Mouse (Mus musculus): ENCODE results near the gene Qrich2. TPM values are rescaled to one million over a fixed set of nuclear protein-coding genes. Genes with fewer than 3 reads are reported as not detected.

Qrich2 gene
- total and polyA plus RNA-seq, 3 experiments = 0.11 TPM; not detected in 2

DNA sequence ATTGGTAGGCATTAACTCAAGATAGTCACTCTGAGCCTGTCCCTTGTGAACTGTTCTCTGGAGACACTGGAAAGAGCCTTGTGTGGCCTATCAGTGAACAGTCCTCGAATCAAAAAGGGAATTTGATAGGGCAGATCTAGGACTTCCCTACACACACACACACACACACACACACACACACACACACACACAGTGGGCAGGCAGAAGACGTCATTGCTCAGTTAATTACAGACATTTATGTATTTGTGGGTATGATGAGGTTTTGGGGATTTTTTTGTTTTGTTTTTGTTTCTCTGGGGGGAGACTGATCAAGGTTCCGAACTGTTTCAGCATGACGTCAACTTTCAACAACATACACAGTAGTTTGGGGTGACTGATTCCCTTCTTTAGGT lies 52.4 kb downstream of the Qrich2 start:
- no peaks in the 10 kb centered on the region for H3K27me3 ChIP-seq (ENCODE audit: control insufficient read depth in 1 of 2, insufficient read depth in 2 of 2, low read length in 2 of 2)
- H3K27ac ChIP-seq (ENCODE audit: control insufficient read depth, low read depth, low read length) = peak overlapping the region; percentile 18; the same call in 1 of the 2 replicates
- H3K36me3 ChIP-seq (ENCODE audit: control insufficient read depth in 1 of 2, insufficient read depth in 2 of 2, low read length in 2 of 2) = peaks cover 0 to 27% of the 10 kb centered on the region in 2 experiments; a peak in 2 of 4 replicates
- H3K4me3 ChIP-seq (ENCODE audit: control insufficient read depth in 1 of 2, insufficient read depth in 1 of 2, low read depth in 2 of 2, low read length in 2 of 2) = peak overlapping the region; percentile 37 to 38
- 0 out of 4 replicates have a peak, but pooled peaks of 1 of the 2 experiments have one; percentile 5 for TF ChIP-seq EP300 (IDR thresholded peaks at IDR 0.05; ENCODE audit: low read depth in 1 of 2, low read length in 2 of 2)
- TF ChIP-seq ZNF384 (IDR thresholded peaks at IDR 0.05; ENCODE audit: low read depth, low read length) = no peak
- no peak for TF ChIP-seq TAL1 (IDR thresholded peaks at IDR 0.05; ENCODE audit: low read length)
- TF ChIP-seq GATA1 (IDR thresholded peaks at IDR 0.05; ENCODE audit: low read depth, low read length) = 0 out of 2 replicates have a peak, but pooled peaks have one; percentile 20
- TF ChIP-seq ELF1 (IDR thresholded peaks at IDR 0.05; ENCODE audit: low read depth, low read length) = peak; percentile 22; the same call in 1 of the 2 replicates
- TF ChIP-seq ETS1 (IDR thresholded peaks at IDR 0.05; ENCODE audit: low read depth, low read length) = peak; percentile 68
- TF ChIP-seq SIN3A (IDR thresholded peaks at IDR 0.05; ENCODE audit: low read length) = peak; percentile 57
- 0 out of 2 replicates have a peak, but pooled peaks have one; percentile 9 for TF ChIP-seq TBP (IDR thresholded peaks at IDR 0.05; ENCODE audit: low read depth, low read length)
- H3K79me2 ChIP-seq (ENCODE audit: control insufficient read depth, insufficient read depth, low read length, poor library complexity) = peaks cover 4% of the 10 kb centered on the region; the same call in 1 of the 2 replicates
- peak; percentile 86 for DNase-seq (ENCODE audit: low read depth, low spot score)
- peaks cover 10 to 31% of the 10 kb centered on the region in 2 experiments for H3K4me1 ChIP-seq (ENCODE audit: control insufficient read depth in 1 of 2, insufficient read depth in 2 of 2, low read length in 2 of 2)
- no peaks in the 10 kb centered on the region for H3K9me3 ChIP-seq (replicated peaks; ENCODE audit: insufficient read depth, low read length)
- peak overlapping the region; percentile 55 for H3K9ac ChIP-seq (ENCODE audit: control insufficient read depth, low read depth, low read length, poor library complexity, severe bottlenecking)

DNA sequence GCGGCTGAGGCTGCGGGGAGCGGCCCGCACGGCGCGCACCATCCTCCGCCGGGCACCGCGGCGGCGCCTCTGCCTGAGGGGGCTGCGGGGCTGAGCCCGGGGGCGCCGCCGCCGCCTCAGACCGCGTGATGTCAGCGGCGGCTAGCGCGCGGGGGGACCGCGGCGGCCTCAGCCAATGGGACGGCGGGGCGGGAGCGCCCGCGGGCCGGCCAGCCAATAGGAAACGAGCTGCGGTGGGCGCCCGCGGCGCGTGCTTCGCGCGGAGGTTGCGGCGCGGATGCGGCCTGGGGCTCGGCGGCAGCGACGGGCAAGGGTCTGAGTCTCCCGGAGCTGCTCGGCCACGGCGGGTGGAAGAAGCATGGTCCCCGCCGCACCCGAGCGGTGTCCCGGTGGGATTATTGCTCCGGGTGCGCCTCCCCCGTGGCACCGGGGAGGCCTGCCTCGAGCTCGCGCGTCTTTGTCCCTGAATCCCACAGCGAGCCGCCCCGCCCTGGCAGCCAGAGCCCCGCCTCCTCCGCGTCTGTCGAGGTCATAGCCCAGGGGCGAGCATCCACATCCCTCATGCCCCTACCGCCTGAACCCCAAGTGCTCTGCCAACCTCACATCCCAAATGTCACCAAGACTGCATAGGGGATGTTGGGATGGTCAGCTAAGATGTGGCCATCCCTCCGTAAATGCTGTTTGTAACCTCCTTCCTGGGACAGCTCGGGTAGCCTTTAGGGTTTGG lies 53.0 kb downstream of the Qrich2 start, which contains the start of gene Rnf157:
TSS of gene Rnf157 (minus strand) at position 129 of the 727 bp plus-strand sequence.
- H3K36me3 ChIP-seq (ENCODE audit: control insufficient read depth in 1 of 2, insufficient read depth in 2 of 2, low read length in 2 of 2) = peaks cover 0 to 27% of the 10 kb centered on the region in 2 experiments; a peak in 2 of 4 replicates
- peak within 1 kb of the TSS; percentile 64 to 80 for H3K4me3 ChIP-seq (ENCODE audit: control insufficient read depth in 1 of 2, insufficient read depth in 1 of 2, low read depth in 2 of 2, low read length in 2 of 2)
- DNase-seq (ENCODE audit: low read depth, low spot score) = peak; percentile 88
- peaks cover 4% of the 10 kb centered on the region; the same call in 1 of the 2 replicates for H3K79me2 ChIP-seq (ENCODE audit: control insufficient read depth, insufficient read depth, low read length, poor library complexity)
- H3K4me1 ChIP-seq (ENCODE audit: control insufficient read depth in 1 of 2, insufficient read depth in 2 of 2, low read length in 2 of 2) = peaks cover 10 to 30% of the 10 kb centered on the region in 2 experiments
- H3K9me3 ChIP-seq (replicated peaks; ENCODE audit: insufficient read depth, low read length) = no peaks in the 10 kb centered on the region
- H3K27ac ChIP-seq (ENCODE audit: control insufficient read depth, low read depth, low read length) = peak within 1 kb of the TSS; percentile 18; the same call in 1 of the 2 replicates
- H3K27me3 ChIP-seq (ENCODE audit: control insufficient read depth in 1 of 2, insufficient read depth in 2 of 2, low read length in 2 of 2) = no peaks in the 10 kb centered on the region
- no peak for TF ChIP-seq MYC (IDR thresholded peaks at IDR 0.05; ENCODE audit: low read depth, low read length)
- no peak; the same call in 1 of the 2 replicates for TF ChIP-seq ETS1 (IDR thresholded peaks at IDR 0.05; ENCODE audit: low read depth, low read length)
- TF ChIP-seq MXI1 (IDR thresholded peaks at IDR 0.05; ENCODE audit: low read depth, low read length) = peak; percentile 71
- TF ChIP-seq JUND (IDR thresholded peaks at IDR 0.05; ENCODE audit: low read depth, low read length) = no peak
- peak; percentile 80; the same call in 1 of the 2 replicates for TF ChIP-seq MAZ (IDR thresholded peaks at IDR 0.05; ENCODE audit: low read depth, low read length)
- TF ChIP-seq ZMIZ1 (IDR thresholded peaks at IDR 0.05; ENCODE audit: low read depth, low read length) = no peak
- TF ChIP-seq NELFE (IDR thresholded peaks at IDR 0.05; ENCODE audit: low read depth, low read length) = peak; percentile 59
- 0 out of 4 replicates have a peak, but pooled peaks have one; percentile 3 to 13 for TF ChIP-seq EP300 (IDR thresholded peaks at IDR 0.05; ENCODE audit: low read depth in 1 of 2, low read length in 2 of 2)
- TF ChIP-seq MAX (IDR thresholded peaks at IDR 0.05; ENCODE audit: low read length) = peak; percentile 91
- no peak for TF ChIP-seq BHLHE40 (IDR thresholded peaks at IDR 0.05; ENCODE audit: borderline replicate concordance, low read depth, low read length)
- no peak for TF ChIP-seq UBTF (IDR thresholded peaks at IDR 0.05; ENCODE audit: borderline replicate concordance, insufficient read depth, low read depth, low read length)
- TF ChIP-seq POLR2AphosphoS2 (IDR thresholded peaks at IDR 0.05; ENCODE audit: low read length) = no peak
- TF ChIP-seq ZC3H11A (IDR thresholded peaks at IDR 0.05; ENCODE audit: low read depth, low read length) = no peak
- TF ChIP-seq NRF1 (IDR thresholded peaks at IDR 0.05; ENCODE audit: insufficient read depth, low read depth, low read length, poor library complexity, severe bottlenecking) = no peak
- peak; percentile 50 to 84; a peak in 3 of 4 replicates for TF ChIP-seq POLR2A (IDR thresholded peaks at IDR 0.05; ENCODE audit: control insufficient read depth in 1 of 2, insufficient read depth in 1 of 2, low read depth in 1 of 2, low read length in 2 of 2, poor library complexity in 1 of 2)
- TF ChIP-seq E2F4 (IDR thresholded peaks at IDR 0.05; ENCODE audit: borderline replicate concordance, low read depth, low read length) = no peak; the same call in 1 of the 2 replicates
- TF ChIP-seq USF1 (IDR thresholded peaks at IDR 0.05; ENCODE audit: low read depth, low read length) = peak; percentile 28; the same call in 1 of the 2 replicates
- TF ChIP-seq HCFC1 (IDR thresholded peaks at IDR 0.05; ENCODE audit: low read depth, low read length) = peak; percentile 55; the same call in 1 of the 2 replicates
- 0 out of 2 replicates have a peak, but pooled peaks have one; percentile 23 for TF ChIP-seq TCF12 (IDR thresholded peaks at IDR 0.05; ENCODE audit: low read depth, low read length)
- TF ChIP-seq SIN3A (IDR thresholded peaks at IDR 0.05; ENCODE audit: low read length) = peak; percentile 58; the same call in 1 of the 2 replicates
- peak within 1 kb of the TSS; percentile 83 for H3K9ac ChIP-seq (ENCODE audit: control insufficient read depth, low read depth, low read length, poor library complexity, severe bottlenecking)

Measured in MEL (cell line).